Mouse (Mus musculus) liver, postnatal 0 days (tissue): Measurements from ENCODE around the gene Kirrel. TPM values are rescaled to one million over a fixed set of nuclear protein-coding genes. Genes with fewer than 3 reads are reported as not detected.

Source experiments
- ATAC-seq: fragments of 200-750 bp; cut with Nextera tagmentation; 2 replicates; pipeline ENCODE4 v1.8.0; 2017; ENCODE audit warnings: mild to moderate bottlenecking, moderate library complexity
- DNase-seq: peaks from one replicate; pipeline ENCODE4 v3.0.0-alpha.2; 2016
- H3K27ac ChIP-seq: fragments of 300-500 bp; sonication (generic); 2 replicates; pipeline ENCODE4 v1.5.1; 2014; ENCODE audit warnings: antibody characterized with exemption, moderate library complexity, mild to moderate bottlenecking, low read depth
- H3K27me3 ChIP-seq: fragments of 300-500 bp; sonication (generic); 2 replicates; pipeline ENCODE4 v1.6.1; 2014; ENCODE audit warnings: low read length, control low read depth, mixed read lengths; ENCODE audit not compliant: insufficient read depth
- H3K36me3 ChIP-seq: fragments of 300-500 bp; sonication (generic); replicated peaks from 2 replicates; pipeline ENCODE4 v1.6.1; 2014; ENCODE audit warnings: mild to moderate bottlenecking, control low read depth, low read length, moderate library complexity, mixed read lengths; ENCODE audit not compliant: insufficient read depth
- H3K4me1 ChIP-seq: fragments of 300-500 bp; sonication (generic); 2 replicates; pipeline ENCODE4 v1.6.1; 2014; ENCODE audit warnings: antibody characterized with exemption, mild to moderate bottlenecking, control low read depth; ENCODE audit not compliant: insufficient read depth
- H3K4me2 ChIP-seq: fragments of 300-500 bp; sonication (generic); 2 replicates; pipeline ENCODE4 v1.6.1; 2014; ENCODE audit warnings: low read depth, mild to moderate bottlenecking, low read length, moderate library complexity, mixed read lengths
- H3K4me3 ChIP-seq: fragments of 300-500 bp; sonication (generic); 2 replicates; pipeline ENCODE4 v1.5.1; 2014; ENCODE audit warnings: low read depth, low read length
- H3K9ac ChIP-seq: fragments of 300-500 bp; sonication (generic); replicated peaks from 2 replicates; pipeline ENCODE4 v1.6.1; 2014; ENCODE audit warnings: mild to moderate bottlenecking, moderate library complexity
- H3K9me3 ChIP-seq: fragments of 300-500 bp; sonication (generic); 2 replicates; pipeline ENCODE4 v1.6.1; 2016; ENCODE audit warnings: mild to moderate bottlenecking, control low read depth, low read length, mixed read lengths
- CTCF ChIP-seq: sonication (generic); IDR thresholded peaks from 2 replicates; pipeline ENCODE4 v1.5.1; 2016; ENCODE audit warnings: antibody characterized with exemption, low read depth
- EP300 ChIP-seq: IDR thresholded peaks from 2 replicates; pipeline ENCODE4 v1.6.1; 2016; ENCODE audit warnings: antibody characterized with exemption, low read depth, mild to moderate bottlenecking
- WGBS: fragments of 180-500 bp; shearing (Covaris S2); extraction: QIAGEN DNeasy Blood & Tissue Kit; methylation state at CpG from one replicate; pipeline ENCODE4 v1.1.7; 2014; ENCODE audit not compliant: insufficient replicate concordance; 5-methylcytosine and 5-hydroxymethylcytosine counted together
- polyA plus RNA-seq: library from polyadenylated mRNA; unstranded; fragments of >200 nt; fragmentation: Nextera tagmentation; extraction: Ambion mirVana; gene quantifications from 2 replicates; pipeline ENCODE4 v1.2.1, GENCODE M21; 2015

The Kirrel gene
- polyA plus RNA-seq, 1 experiment from 2014 or later, result 0.73 TPM

DNA sequence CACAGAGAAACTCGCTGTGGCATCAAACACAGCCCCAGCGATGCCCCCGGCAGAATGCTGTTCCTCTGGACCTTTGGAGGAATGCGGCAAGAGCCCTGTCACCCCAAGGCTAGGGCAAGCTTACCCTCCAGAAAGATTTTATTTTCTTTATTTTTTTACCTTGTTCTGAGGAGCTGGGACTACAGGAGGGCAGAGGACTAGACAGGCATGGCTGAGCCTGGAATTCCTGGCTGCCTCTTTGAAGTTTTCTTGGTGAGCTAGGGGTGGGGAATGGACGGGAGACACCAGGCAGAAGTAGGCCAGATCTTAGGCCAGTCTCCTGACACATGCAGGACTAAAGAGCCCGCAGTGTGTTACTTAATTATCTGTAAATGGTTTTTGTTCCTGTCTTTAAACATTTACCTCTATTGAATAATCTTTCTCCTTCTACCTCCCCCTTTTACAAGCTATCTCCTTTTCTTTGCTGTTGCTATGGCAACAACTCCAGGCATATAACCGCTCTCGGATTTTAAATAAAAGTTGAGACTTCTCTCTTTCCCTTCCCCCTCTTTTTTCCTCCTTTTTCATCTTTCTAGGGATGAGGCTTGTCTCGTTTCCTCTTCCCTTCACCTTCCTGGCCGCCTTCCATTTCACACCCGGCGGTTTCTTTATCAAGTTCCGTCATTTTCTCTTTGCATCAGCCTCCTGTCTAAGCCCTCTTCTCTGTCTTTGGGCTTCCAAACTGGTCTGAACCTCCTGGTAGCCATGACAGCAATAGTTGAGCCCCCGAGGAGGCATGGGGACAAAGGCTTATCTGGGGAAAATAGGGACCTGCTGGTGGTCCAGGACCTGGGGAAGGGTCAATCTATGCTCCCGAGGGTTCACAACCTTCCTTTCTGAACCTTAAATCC is 19.9 kb downstream of the Kirrel start:
- Histone ChIP-seq H3K4me2 (no peak overlapping the region), H3K27ac (no peak overlapping the region), H3K9ac (no peak overlapping the region), H3K4me1 (peaks cover 6% of the 10 kb centered on the region), H3K36me3 (no peaks in the 10 kb centered on the region), H3K9me3 (no peaks in the 10 kb centered on the region), H3K27me3 (no peaks in the 10 kb centered on the region), H3K4me3 (no peak overlapping the region)
- DNase-seq (no peak), ATAC-seq (no peak)
- WGBS, result 76% methylated on average over 15 of the region's 15 CpGs
- TF ChIP-seq EP300 (no peak), CTCF (no peak)

DNA sequence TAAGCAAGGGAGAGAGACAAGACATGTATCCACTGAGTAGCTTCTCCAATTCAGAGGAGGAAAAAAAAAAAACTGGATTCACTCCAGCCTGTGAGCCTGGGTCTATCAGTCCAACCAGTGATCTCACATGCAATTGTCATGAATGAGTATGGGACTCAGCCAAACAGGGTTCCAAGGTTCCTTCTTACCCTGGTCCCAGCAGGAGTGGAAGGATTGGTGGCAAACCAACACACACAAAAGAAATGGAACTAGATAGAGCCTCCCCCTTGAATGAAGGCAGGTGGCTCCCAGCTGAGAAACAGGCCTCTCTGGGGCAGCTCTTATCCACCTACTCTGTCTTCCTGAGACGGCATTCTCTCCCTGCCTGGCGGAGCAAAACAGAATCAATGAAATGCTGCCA is 21.5 kb downstream of the Kirrel start:
- Histone ChIP-seq H3K27ac (no peak overlapping the region), H3K4me1 (peaks cover 6% of the 10 kb centered on the region), H3K4me2 (no peak overlapping the region), H3K4me3 (no peak overlapping the region), H3K9me3 (no peaks in the 10 kb centered on the region), H3K9ac (no peak overlapping the region), H3K36me3 (no peaks in the 10 kb centered on the region), H3K27me3 (no peaks in the 10 kb centered on the region)
- TF ChIP-seq EP300, result no peak
- TF ChIP-seq CTCF, result no peak
- 52% methylated on average over 2 of the region's 2 CpGs for WGBS
- ATAC-seq (no peak), DNase-seq (no peak)

DNA sequence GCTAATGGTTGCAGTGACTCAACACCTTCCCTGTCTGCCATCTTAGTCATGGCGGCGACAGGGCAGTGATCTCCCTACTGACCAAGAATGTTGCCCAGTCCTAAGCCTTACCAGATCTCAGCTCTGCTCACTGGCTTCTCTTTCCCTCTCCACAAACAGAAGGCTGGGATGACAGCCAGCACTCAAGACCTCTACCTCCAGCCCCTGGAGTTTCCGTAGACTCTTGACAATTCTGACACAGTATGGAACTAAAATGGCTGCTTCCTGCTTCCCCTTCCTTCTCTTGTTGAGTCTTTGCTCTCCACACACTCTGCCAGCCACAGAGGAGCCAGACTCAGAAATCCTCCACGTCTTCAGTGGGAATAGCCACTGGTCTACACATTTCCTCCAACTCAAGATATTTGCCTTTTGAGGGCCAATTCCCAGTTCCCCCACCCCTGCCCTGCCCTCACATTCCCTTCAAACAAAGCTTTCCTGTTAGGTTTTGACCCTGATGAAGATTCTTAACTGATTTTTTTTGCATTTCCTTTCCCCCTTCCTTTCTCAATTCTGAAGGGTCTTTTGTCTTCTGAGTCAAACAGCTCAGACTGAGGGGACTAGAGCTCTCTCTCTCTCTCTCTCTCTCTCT is 22.3 kb downstream of the Kirrel start:
- Histone ChIP-seq H3K4me2 (no peak overlapping the region), H3K9me3 (no peaks in the 10 kb centered on the region), H3K4me3 (no peak overlapping the region), H3K27me3 (no peaks in the 10 kb centered on the region), H3K36me3 (no peaks in the 10 kb centered on the region), H3K9ac (no peak overlapping the region), H3K4me1 (peaks cover 3% of the 10 kb centered on the region; the same call in 1 of the 2 replicates), H3K27ac (no peak overlapping the region; the same call in 1 of the 2 replicates)
- WGBS, result 76% methylated on average over 4 of the region's 4 CpGs
- TF ChIP-seq EP300 (no peak), CTCF (no peak)
- ATAC-seq (no peak), DNase-seq (no peak)

DNA sequence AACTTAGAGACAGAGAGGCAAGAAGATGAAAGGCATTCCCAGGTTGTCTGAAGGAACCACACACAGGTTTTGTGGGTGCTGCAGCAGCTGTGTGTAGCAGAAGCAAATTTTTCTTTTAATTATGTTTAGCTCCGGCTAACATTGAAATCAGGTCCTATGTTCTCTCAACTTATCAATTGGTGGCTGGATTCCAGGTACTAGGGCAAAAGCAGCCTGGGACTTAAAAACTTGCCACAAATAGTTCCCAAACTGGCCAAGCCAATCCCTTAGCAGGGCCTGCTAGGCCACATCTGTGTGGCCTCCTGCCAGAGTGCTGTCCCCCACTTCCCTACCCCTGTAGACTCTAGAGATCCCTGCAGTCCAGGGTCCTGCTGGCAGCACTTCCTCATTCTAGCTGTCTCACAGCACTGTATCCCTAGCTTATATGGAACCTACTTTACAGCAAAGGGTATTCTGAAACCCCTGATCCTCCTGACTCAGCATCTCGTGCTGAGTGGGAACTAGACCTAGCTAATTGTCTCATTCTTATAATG is 23.2 kb downstream of the Kirrel start:
- Histone ChIP-seq H3K9me3 (no peaks in the 10 kb centered on the region), H3K36me3 (no peaks in the 10 kb centered on the region), H3K27ac (0 out of 2 replicates have a peak overlapping the region, but pooled peaks have one; percentile 31), H3K4me3 (no peak overlapping the region), H3K4me1 (peaks cover 3% of the 10 kb centered on the region; the same call in 1 of the 2 replicates), H3K27me3 (no peaks in the 10 kb centered on the region), H3K9ac (no peak overlapping the region), H3K4me2 (no peak overlapping the region)
- DNase-seq (no peak), ATAC-seq (no peak)
- TF ChIP-seq EP300 (no peak), CTCF (no peak)
- WGBS, result 69% methylated on average over 2 of the region's 2 CpGs

DNA sequence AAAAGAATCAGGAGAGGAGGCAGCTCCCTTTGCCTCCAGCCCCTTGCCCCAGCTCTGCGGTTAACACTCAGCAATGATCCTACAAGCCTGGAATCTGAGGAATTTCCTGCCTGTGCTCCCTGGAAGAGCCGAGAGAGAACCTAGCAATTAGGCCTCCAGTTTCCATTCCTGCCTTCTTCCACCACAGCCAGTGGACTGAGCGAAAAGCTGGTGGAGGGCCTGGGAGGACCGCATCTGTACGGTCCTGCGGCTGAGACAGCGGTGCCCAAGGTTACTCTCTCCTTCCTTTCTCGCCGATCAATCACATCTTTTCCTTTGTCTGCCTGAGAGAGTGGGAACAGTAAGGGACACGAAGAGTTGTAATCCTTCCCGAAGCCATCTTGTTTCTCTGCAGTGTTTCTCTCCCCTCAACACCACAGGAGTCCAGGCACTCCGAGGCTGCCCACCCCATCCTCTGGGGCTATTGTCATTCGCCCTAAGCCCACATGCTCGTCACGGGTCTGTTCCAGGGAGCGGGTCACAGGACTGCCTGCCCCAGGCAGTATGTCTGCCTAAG is 23.8 kb downstream of the Kirrel start:
- TF ChIP-seq EP300 (no peak), CTCF (no peak)
- H3K27me3 ChIP-seq, result no peaks in the 10 kb centered on the region
- no peak overlapping the region for H3K9ac ChIP-seq
- no peak overlapping the region for H3K4me2 ChIP-seq
- DNase-seq, result no peak
- ATAC-seq, result no peak
- H3K36me3 ChIP-seq, result no peaks in the 10 kb centered on the region
- WGBS, result 49% methylated on average over 16 of the region's 16 CpGs
- no peaks in the 10 kb centered on the region for H3K9me3 ChIP-seq
- H3K4me1 ChIP-seq, result peaks cover 3% of the 10 kb centered on the region; the same call in 1 of the 2 replicates
- H3K27ac ChIP-seq, result peak overlapping the region; percentile 57; the same call in 1 of the 2 replicates
- no peak overlapping the region for H3K4me3 ChIP-seq

DNA sequence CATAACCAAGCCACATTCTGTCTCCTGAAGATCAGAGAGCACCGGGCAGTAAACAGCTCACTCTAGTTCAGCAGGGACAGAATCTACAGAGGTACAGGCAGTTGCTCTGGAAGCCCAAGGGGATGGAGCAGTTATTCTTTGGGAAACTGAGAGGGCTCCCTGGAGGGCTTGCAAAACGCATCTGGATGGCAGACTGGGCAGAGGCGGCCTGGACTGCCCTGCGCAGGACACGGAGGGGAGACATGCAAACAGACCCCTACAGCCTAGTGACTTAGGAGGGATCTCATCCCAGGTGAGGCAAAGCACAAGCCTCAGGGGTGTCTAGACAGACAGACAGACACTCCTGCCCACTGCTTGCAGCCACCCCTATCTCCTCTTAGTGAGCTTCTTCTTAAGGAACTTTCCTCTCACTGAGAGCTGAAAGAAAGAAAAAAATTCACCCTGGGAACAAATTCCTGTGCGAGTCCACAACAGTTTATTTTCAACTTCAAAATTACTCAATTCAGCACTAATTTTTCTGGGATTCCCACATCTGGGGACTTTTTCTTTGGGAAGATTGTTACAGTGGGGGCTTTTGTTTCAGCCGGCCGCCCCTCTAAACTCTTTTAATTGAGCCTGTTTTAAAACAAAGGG is 24.4 kb downstream of the Kirrel start:
- no peaks in the 10 kb centered on the region for H3K36me3 ChIP-seq
- 69% methylated on average over 8 of the region's 8 CpGs for WGBS
- no peak for TF ChIP-seq CTCF
- TF ChIP-seq EP300, result no peak
- no peaks in the 10 kb centered on the region for H3K27me3 ChIP-seq
- H3K9me3 ChIP-seq, result no peaks in the 10 kb centered on the region
- DNase-seq (no peak), ATAC-seq (no peak)
- H3K4me1 ChIP-seq, result peaks cover 3% of the 10 kb centered on the region; the same call in 1 of the 2 replicates
- H3K9ac ChIP-seq, result no peak overlapping the region
- peak overlapping the region; percentile 57 for H3K27ac ChIP-seq
- H3K4me2 ChIP-seq, result no peak overlapping the region
- H3K4me3 ChIP-seq, result no peak overlapping the region
